Mouse (Mus musculus) hindbrain, embryonic 13.5 days (tissue): Measurements from ENCODE around the gene Raet1d. TPM values are rescaled to one million over a fixed set of nuclear protein-coding genes. Genes with fewer than 3 reads are reported as not detected.
"Not testable (repeated sequence)": the region's sequence is repeated elsewhere in the genome, so short reads cannot be mapped to it uniquely, and the experiment has no call there.

Experiments
- ATAC-seq: fragments of 200-750 bp; cut with Nextera tagmentation; 2 replicates; pipeline ENCODE4 v1.8.0; 2017; ENCODE audit warnings: moderate TSS enrichment; ENCODE audit not compliant: low FRiP score
- H3K27ac ChIP-seq: fragments of 300-500 bp; sonication (generic); 2 replicates; pipeline ENCODE4 v1.5.1; 2015; ENCODE audit warnings: inconsistent platforms, mild to moderate bottlenecking, moderate library complexity
- H3K27me3 ChIP-seq: fragments of 300-500 bp; sonication (generic); 2 replicates; pipeline ENCODE4 v1.6.1; 2015; ENCODE audit warnings: mild to moderate bottlenecking, inconsistent platforms
- H3K36me3 ChIP-seq: fragments of 300-500 bp; sonication (generic); 2 replicates; pipeline ENCODE4 v1.6.1; 2015; ENCODE audit warnings: mild to moderate bottlenecking, inconsistent platforms
- H3K4me1 ChIP-seq: fragments of 300-500 bp; sonication (generic); replicated peaks from 2 replicates; pipeline ENCODE4 v1.6.1; 2015; ENCODE audit warnings: inconsistent platforms
- H3K4me2 ChIP-seq: fragments of 300-500 bp; sonication (generic); 2 replicates; pipeline ENCODE4 v1.6.1; 2015; ENCODE audit warnings: inconsistent platforms, mild to moderate bottlenecking, moderate library complexity
- H3K4me3 ChIP-seq: fragments of 300-500 bp; sonication (generic); 2 replicates; pipeline ENCODE4 v1.5.1; 2015; ENCODE audit warnings: mild to moderate bottlenecking, inconsistent platforms
- H3K9ac ChIP-seq: fragments of 300-500 bp; sonication (generic); 2 replicates; pipeline ENCODE4 v1.6.1; 2015; ENCODE audit warnings: mild to moderate bottlenecking, inconsistent platforms
- H3K9me3 ChIP-seq: fragments of 300-500 bp; sonication (generic); 2 replicates; pipeline ENCODE4 v1.6.1; 2016; ENCODE audit warnings: inconsistent platforms
- WGBS: fragments of 180-500 bp; shearing (Covaris S2); methylation state at CpG from one replicate; pipeline ENCODE4 v1.1.7; 2015; 5-methylcytosine and 5-hydroxymethylcytosine counted together
- polyA plus RNA-seq: library from polyadenylated mRNA; unstranded; fragments of >200 nt; fragmentation: Nextera tagmentation; extraction: Ambion mirVana; gene quantifications from 2 replicates; pipeline ENCODE4 v1.2.1, GENCODE M21; 2015

The Raet1d gene
- polyA plus RNA-seq, result 3.7 and 5.3 TPM in 2 replicates

- not testable (repeated sequence) for H3K4me1 ChIP-seq, H3K27me3 ChIP-seq, H3K9me3 ChIP-seq, H3K27ac ChIP-seq, ATAC-seq, H3K36me3 ChIP-seq, H3K4me2 ChIP-seq, H3K4me3 ChIP-seq, H3K9ac ChIP-seq
- WGBS, result 79% methylated on average over 3 of the region's 3 CpGs
Observed at GRCm38 (mm10) chr10:22360252-22360651, at the start of gene Raet1d. TSS of gene Raet1d (plus strand) at chr10:22360552.

- Histone ChIP-seq H3K4me1 (no peaks in the 10 kb centered on the region), H3K27ac (no peak overlapping the region), H3K36me3 (no peaks in the 10 kb centered on the region), H3K4me2 (no peak overlapping the region), H3K9ac (no peak overlapping the region), H3K27me3 (no peaks in the 10 kb centered on the region), H3K4me3 (no peak overlapping the region), H3K9me3 (no peaks in the 10 kb centered on the region)
- 96% methylated on average over 2 of the region's 2 CpGs for WGBS
- ATAC-seq, result no peak
Observed at GRCm38 (mm10) chr10:22322858-22323257, 37.5 kb upstream of the Raet1d start.

- not testable (repeated sequence) for ATAC-seq
Observed at GRCm38 (mm10) chr10:22345721-22346120, 14.6 kb upstream of the Raet1d start.

GRCm38 (mm10) chr10:22353548-22354195 is 6.7 kb upstream of the Raet1d start:
- H3K9me3 ChIP-seq, H3K4me2 ChIP-seq, H3K9ac ChIP-seq, ATAC-seq, H3K4me3 ChIP-seq, H3K27ac ChIP-seq, H3K4me1 ChIP-seq, H3K27me3 ChIP-seq, H3K36me3 ChIP-seq: not testable (repeated sequence)
- 85% methylated on average over 6 of the region's 6 CpGs for WGBS

More at GRCm38 (mm10) chr10:22345721-22346120, 14.6 kb upstream of the Raet1d start:
- H3K27ac ChIP-seq, H3K9me3 ChIP-seq, H3K36me3 ChIP-seq, H3K4me1 ChIP-seq, H3K4me3 ChIP-seq, H3K27me3 ChIP-seq, H3K4me2 ChIP-seq, H3K9ac ChIP-seq: not testable (repeated sequence)
- 83% methylated on average over 4 of the region's 4 CpGs for WGBS

- H3K9ac ChIP-seq, H3K4me1 ChIP-seq, H3K36me3 ChIP-seq, H3K4me3 ChIP-seq, H3K27ac ChIP-seq, H3K27me3 ChIP-seq, ATAC-seq, H3K4me2 ChIP-seq, H3K9me3 ChIP-seq: not testable (repeated sequence)
- WGBS, result 96% methylated on average over 2 of the region's 2 CpGs
Observed at GRCm38 (mm10) chr10:22354196-22354574, 6.2 kb upstream of the Raet1d start.

- not testable (repeated sequence) for H3K4me3 ChIP-seq, H3K4me1 ChIP-seq, H3K4me2 ChIP-seq, H3K27me3 ChIP-seq, H3K9me3 ChIP-seq, H3K27ac ChIP-seq, H3K36me3 ChIP-seq, ATAC-seq, H3K9ac ChIP-seq
- WGBS, result 89% methylated on average over 1 of the region's 1 CpGs
Observed at GRCm38 (mm10) chr10:22357373-22357772, 3.0 kb upstream of the Raet1d start.

- not testable (repeated sequence) for H3K27me3 ChIP-seq, H3K9me3 ChIP-seq, H3K36me3 ChIP-seq, H3K4me3 ChIP-seq, H3K27ac ChIP-seq, H3K9ac ChIP-seq, ATAC-seq, H3K4me2 ChIP-seq, H3K4me1 ChIP-seq
- WGBS, result 38% methylated on average over 2 of the region's 2 CpGs
Observed at GRCm38 (mm10) chr10:22360957-22361356, 605 bp downstream of the Raet1d start.

GRCm38 (mm10) chr10:22361415-22362352 is 1.3 kb downstream of the Raet1d start:
- not testable (repeated sequence) for H3K9ac ChIP-seq, H3K9me3 ChIP-seq, H3K4me1 ChIP-seq, H3K27me3 ChIP-seq, H3K36me3 ChIP-seq, H3K27ac ChIP-seq
- peak overlapping the region; percentile 44 for H3K4me2 ChIP-seq
- peak overlapping the region; percentile 11; the same call in 1 of the 2 replicates for H3K4me3 ChIP-seq
- under 1% methylated on average over 10 of the region's 15 CpGs for WGBS
- ATAC-seq, result peak; percentile 76

- H3K9me3 ChIP-seq, H3K27me3 ChIP-seq, H3K36me3 ChIP-seq, H3K27ac ChIP-seq, H3K4me3 ChIP-seq, H3K9ac ChIP-seq, H3K4me2 ChIP-seq, ATAC-seq, H3K4me1 ChIP-seq: not testable (repeated sequence)
- WGBS, result 88% methylated on average over 2 of the region's 2 CpGs
Observed at GRCm38 (mm10) chr10:22362466-22362865, 2.1 kb downstream of the Raet1d start.

- 90% methylated on average over 2 of the region's 2 CpGs for WGBS
- H3K9ac ChIP-seq, ATAC-seq: not testable (repeated sequence)
Observed at GRCm38 (mm10) chr10:22364915-22365314, 4.6 kb downstream of the Raet1d start.

GRCm38 (mm10) chr10:22381226-22381625 is 20.9 kb downstream of the Raet1d start:
- 8% methylated on average over 7 of the region's 10 CpGs for WGBS
- not testable (repeated sequence) for H3K4me1 ChIP-seq, H3K27ac ChIP-seq, H3K36me3 ChIP-seq, H3K9ac ChIP-seq, H3K27me3 ChIP-seq, H3K4me3 ChIP-seq, H3K9me3 ChIP-seq
- peak overlapping the region; percentile 29; the same call in 1 of the 2 replicates for H3K4me2 ChIP-seq
- peak; percentile 60; the same call in 1 of the 2 replicates for ATAC-seq

More at GRCm38 (mm10) chr10:22364915-22365314, 4.6 kb downstream of the Raet1d start:
- not testable (repeated sequence) for H3K4me2 ChIP-seq, H3K9me3 ChIP-seq, H3K27me3 ChIP-seq, H3K4me3 ChIP-seq, H3K4me1 ChIP-seq, H3K27ac ChIP-seq, H3K36me3 ChIP-seq

GRCm38 (mm10) chr10:22390146-22390545 is 29.8 kb downstream of the Raet1d start:
- WGBS, result 86% methylated on average over 7 of the region's 7 CpGs
- ATAC-seq, H3K4me1 ChIP-seq, H3K36me3 ChIP-seq, H3K9me3 ChIP-seq, H3K27me3 ChIP-seq, H3K27ac ChIP-seq, H3K4me3 ChIP-seq, H3K9ac ChIP-seq, H3K4me2 ChIP-seq: not testable (repeated sequence)
